8 mouse cellular contexts compared by ENCODE assay signal in genomic region chr17:21566728-21567349, GRCm38 (mm10). TPM values are rescaled to one million over a fixed set of nuclear protein-coding genes. Genes with fewer than 3 reads are reported as not detected.
A peak's percentile ranks its signal among the peaks of the same experiment; 100 is the strongest.
DNase-seq lines count a peak whose midpoint lies in the region; ATAC-seq and TF ChIP-seq lines count a peak whose summit lies in the region.

Gene Zfp948, plus strand, starts transcription at chr17:21567008.

- no peak for TF ChIP-seq EP300 in heart, postnatal 0 days (IDR thresholded peaks at IDR 0.05; ENCODE audit: low read depth)
- TF ChIP-seq EP300 in stomach, postnatal 0 days (optimal IDR thresholded peaks at IDR 0.05) = peak; percentile 73

- H3K27me3 ChIP-seq in forebrain, embryonic 13.5 days = no peaks in the 10 kb centered on the region
- no peaks in the 10 kb centered on the region for H3K27me3 ChIP-seq in heart, postnatal 0 days (ENCODE audit: control insufficient read depth, insufficient read depth, low read length)
- H3K27me3 ChIP-seq in liver, embryonic 15.5 days = no peaks in the 10 kb centered on the region
- H3K27me3 ChIP-seq in neural tube, embryonic 12.5 days (replicated peaks) = no peaks in the 10 kb centered on the region
- H3K27me3 ChIP-seq in stomach, postnatal 0 days (ENCODE audit: control insufficient read depth, insufficient read depth, low read length) = no peaks in the 10 kb centered on the region

- H3K36me3 ChIP-seq in ES-E14 (ENCODE audit: control insufficient read depth, insufficient read depth, low read length, poor library complexity, severe bottlenecking) = no peaks in the 10 kb centered on the region
- H3K36me3 ChIP-seq in forebrain, embryonic 13.5 days (ENCODE audit: poor library complexity, severe bottlenecking) = peaks cover 4% of the 10 kb centered on the region; the same call in 1 of the 2 replicates
- H3K36me3 ChIP-seq in heart, postnatal 0 days (replicated peaks; ENCODE audit: control insufficient read depth, insufficient read depth, low read length) = no peaks in the 10 kb centered on the region
- no peaks in the 10 kb centered on the region for H3K36me3 ChIP-seq in liver, embryonic 15.5 days (replicated peaks)
- H3K36me3 ChIP-seq in neural tube, embryonic 12.5 days = no peaks in the 10 kb centered on the region
- no peaks in the 10 kb centered on the region for H3K36me3 ChIP-seq in stomach, postnatal 0 days (ENCODE audit: control insufficient read depth, insufficient read depth, low read length)

- H3K27ac ChIP-seq in ES-E14 (ENCODE audit: insufficient read depth, low read depth, low read length, poor library complexity, severe bottlenecking) = peak within 1 kb of the TSS; percentile 82; the same call in 1 of the 2 replicates
- peak within 1 kb of the TSS; percentile 88 for H3K27ac ChIP-seq in forebrain, embryonic 13.5 days
- H3K27ac ChIP-seq in heart, postnatal 0 days (ENCODE audit: low read depth) = peak within 1 kb of the TSS; percentile 95
- H3K27ac ChIP-seq in liver, embryonic 15.5 days (replicated peaks) = peak within 1 kb of the TSS; percentile 83
- peak within 1 kb of the TSS; percentile 60 for H3K27ac ChIP-seq in neural tube, embryonic 12.5 days
- peak within 1 kb of the TSS; percentile 96 for H3K27ac ChIP-seq in stomach, postnatal 0 days (replicated peaks)

- H3K9ac ChIP-seq in ES-E14 (ENCODE audit: insufficient read depth, low read depth, low read length, poor library complexity, severe bottlenecking) = peak within 1 kb of the TSS; percentile 82
- H3K9ac ChIP-seq in forebrain, embryonic 13.5 days = peak within 1 kb of the TSS; percentile 77
- H3K9ac ChIP-seq in heart, postnatal 0 days (replicated peaks; ENCODE audit: low read depth, low read length) = peak within 1 kb of the TSS; percentile 50
- H3K9ac ChIP-seq in liver, embryonic 15.5 days = peak within 1 kb of the TSS; percentile 81
- H3K9ac ChIP-seq in neural tube, embryonic 12.5 days = peak within 1 kb of the TSS; percentile 73
- H3K9ac ChIP-seq in stomach, postnatal 0 days (ENCODE audit: low read length) = peak within 1 kb of the TSS; percentile 78

- peak; percentile 79 for DNase-seq in ES-E14 (ENCODE audit: low read depth, low spot score)
- peak; percentile 67 for DNase-seq in cerebellum, adult 11 months
- DNase-seq in heart, postnatal 0 days (ENCODE audit: low spot score) = peak; percentile 94
- peak; percentile 87 to 91 for DNase-seq in kidney, postnatal 4 days
- DNase-seq in stomach, postnatal 0 days (ENCODE audit: low spot score) = peak; percentile 89

- in situ Hi-C loops in ES-E14 (cut with MboI; ENCODE audit: low sequenced_read_pairs in 2 of 2, unreplicated experiment in 2 of 2) = no loop called here

- under 1% methylated on average over 29 of the region's 29 CpGs for WGBS in forebrain, embryonic 13.5 days
- under 1% methylated on average over 29 of the region's 29 CpGs for WGBS in heart, postnatal 0 days
- WGBS in liver, embryonic 15.5 days (ENCODE audit: insufficient replicate concordance) = 0% methylated on average over 29 of the region's 29 CpGs
- WGBS in neural tube, embryonic 12.5 days = 1% methylated on average over 29 of the region's 29 CpGs
- WGBS in stomach, postnatal 0 days = 2% methylated on average over 29 of the region's 29 CpGs

- TF ChIP-seq CTCF in heart, postnatal 0 days (IDR thresholded peaks at IDR 0.05; ENCODE audit: low read depth) = no peak
- TF ChIP-seq CTCF in stomach, postnatal 0 days (IDR thresholded peaks at IDR 0.05; ENCODE audit: low read depth) = peak; percentile 55

- peak within 1 kb of the TSS; percentile 51 to 72 for H3K4me3 ChIP-seq in ES-E14 (ENCODE audit: insufficient read depth in 1 of 2, low read depth in 1 of 2, low read length in 2 of 2, poor library complexity in 1 of 2, severe bottlenecking in 1 of 2)
- H3K4me3 ChIP-seq in forebrain, embryonic 13.5 days = peak within 1 kb of the TSS; percentile 72
- H3K4me3 ChIP-seq in heart, postnatal 0 days (ENCODE audit: low read depth, low read length) = peak within 1 kb of the TSS; percentile 63
- peak within 1 kb of the TSS; percentile 76 for H3K4me3 ChIP-seq in liver, embryonic 15.5 days (replicated peaks)
- H3K4me3 ChIP-seq in neural tube, embryonic 12.5 days = peak within 1 kb of the TSS; percentile 63
- H3K4me3 ChIP-seq in stomach, postnatal 0 days (ENCODE audit: low read depth, low read length) = peak within 1 kb of the TSS; percentile 72

- ATAC-seq in forebrain, embryonic 13.5 days = peak; percentile 96
- ATAC-seq in heart, postnatal 0 days (ENCODE audit: insufficient read depth, low read depth) = peak; percentile 96
- ATAC-seq in liver, embryonic 15.5 days (ENCODE audit: insufficient read depth) = peak; percentile 89
- peak; percentile 95 for ATAC-seq in neural tube, embryonic 12.5 days (ENCODE audit: low FRiP score, low read depth)
- peak; percentile 98 for ATAC-seq in stomach, postnatal 0 days (ENCODE audit: low FRiP score, low TSS enrichment)

- H3K4me2 ChIP-seq in forebrain, embryonic 13.5 days = peak within 1 kb of the TSS; percentile 70
- H3K4me2 ChIP-seq in heart, postnatal 0 days (ENCODE audit: low read depth, low read length) = peak within 1 kb of the TSS; percentile 82
- peak within 1 kb of the TSS; percentile 92 for H3K4me2 ChIP-seq in liver, embryonic 15.5 days
- H3K4me2 ChIP-seq in neural tube, embryonic 12.5 days (replicated peaks) = peak within 1 kb of the TSS; percentile 67
- H3K4me2 ChIP-seq in stomach, postnatal 0 days (replicated peaks; ENCODE audit: low read depth) = peak within 1 kb of the TSS; percentile 72

- 0 out of 4 replicates have a peak, but pooled peaks cover 0 to 4% of the 10 kb centered on the region in 2 experiments for H3K4me1 ChIP-seq in ES-E14 (ENCODE audit: control insufficient read depth in 2 of 2, insufficient read depth in 2 of 2, low read length in 2 of 2, poor library complexity in 1 of 2)
- H3K4me1 ChIP-seq in forebrain, embryonic 13.5 days = peaks cover 14% of the 10 kb centered on the region
- H3K4me1 ChIP-seq in heart, postnatal 0 days (ENCODE audit: control insufficient read depth, insufficient read depth) = peaks cover 7% of the 10 kb centered on the region; the same call in 1 of the 2 replicates
- H3K4me1 ChIP-seq in liver, embryonic 15.5 days (replicated peaks) = peaks cover 20% of the 10 kb centered on the region
- peaks cover 3% of the 10 kb centered on the region; the same call in 1 of the 2 replicates for H3K4me1 ChIP-seq in neural tube, embryonic 12.5 days
- no peaks in the 10 kb centered on the region for H3K4me1 ChIP-seq in stomach, postnatal 0 days (replicated peaks; ENCODE audit: control insufficient read depth, insufficient read depth)

- no peaks in the 10 kb centered on the region for H3K9me3 ChIP-seq in ES-E14 (ENCODE audit: control insufficient read depth, insufficient read depth, low read depth, low read length)
- H3K9me3 ChIP-seq in forebrain, embryonic 13.5 days (replicated peaks) = no peaks in the 10 kb centered on the region
- H3K9me3 ChIP-seq in heart, postnatal 0 days (replicated peaks; ENCODE audit: control insufficient read depth, low read length) = no peaks in the 10 kb centered on the region
- H3K9me3 ChIP-seq in liver, embryonic 15.5 days (replicated peaks) = no peaks in the 10 kb centered on the region
- H3K9me3 ChIP-seq in neural tube, embryonic 12.5 days = no peaks in the 10 kb centered on the region
- H3K9me3 ChIP-seq in stomach, postnatal 0 days (ENCODE audit: control insufficient read depth, low read length) = no peaks in the 10 kb centered on the region

TF ChIP-seq in ES-E14, 5 proteins besides CTCF, POLR2A, EP300 and RAD21:
- TF ChIP-seq CHD2 (IDR thresholded peaks at IDR 0.05; ENCODE audit: low read depth, low read length) = no peak
- TF ChIP-seq ZC3H11A (IDR thresholded peaks at IDR 0.05; ENCODE audit: borderline replicate concordance, low read depth, low read length) = no peak
- TF ChIP-seq ZNF384 (IDR thresholded peaks at IDR 0.05; ENCODE audit: low read depth, low read length) = no peak
- no peak for TF ChIP-seq HCFC1 (IDR thresholded peaks at IDR 0.05; ENCODE audit: borderline replicate concordance, insufficient read depth, low read length)
- TF ChIP-seq MAFK (IDR thresholded peaks at IDR 0.05; ENCODE audit: insufficient read depth, low read depth, low read length) = no peak

RNA-seq across cellular contexts. Expression of gene Zfp948, which starts in this region (rescaled TPM):
- total RNA-seq in ES-E14 (2012; rRNA removed) = 8.2 and 8.9 TPM in 2 replicates
- 14.3 and 15.6 TPM in 2 replicates for polyA plus RNA-seq in forebrain, embryonic 13.5 days (2015; fragmentation: Nextera tagmentation; extraction: Ambion mirVana)
- 1.8 and 4.7 TPM in 2 replicates for total RNA-seq in heart, postnatal 0 days (2014; rRNA removed; ENCODE audit: low replicate concordance)
- polyA plus RNA-seq in heart, postnatal 0 days (2015; fragmentation: Nextera tagmentation; extraction: Ambion mirVana) = 6.2 and 7.4 TPM in 2 replicates
- 4.1 TPM in 2 replicates for polyA plus RNA-seq in liver, embryonic 15.5 days (2015; fragmentation: Nextera tagmentation; extraction: Ambion mirVana)
- 14.1 and 16.3 TPM in 2 replicates for polyA plus RNA-seq in neural tube, embryonic 12.5 days (2016; fragmentation: Nextera tagmentation; extraction: Ambion mirVana)
- polyA plus RNA-seq in stomach, postnatal 0 days (2015; fragmentation: Nextera tagmentation; extraction: Ambion mirVana) = 10.4 and 11.1 TPM in 2 replicates

Comparison
In these comparisons a context has a peak if more than half of its experiments do, and no peak if none do; other contexts are left out.
1. Peak in every context shown above with its lines: DNase-seq, ATAC-seq, H3K4me3 ChIP-seq and H3K27ac ChIP-seq.